Comparison of ENCODE assay signal across 8 mouse cellular contexts in genomic region chr7:145111252-145112131, GRCm38 (mm10).
A peak's percentile ranks its signal among the peaks of the same experiment; 100 is the strongest.
DNase-seq lines count a peak whose midpoint lies in the region; ATAC-seq and TF ChIP-seq lines count a peak whose summit lies in the region.

No protein-coding gene starts in this region.

- H3K27me3 ChIP-seq in CH12.LX (replicated peaks): peaks cover 12% of the 10 kb centered on the region

- TF ChIP-seq EP300 in CH12.LX (IDR thresholded peaks at IDR 0.05; ENCODE audit: low read length): no peak

- no peak overlapping the region for H3K9ac ChIP-seq in CH12.LX (ENCODE audit: insufficient read depth, low read depth)

- no peak overlapping the region for H3K4me3 ChIP-seq in CH12.LX (replicated peaks in 1 of 3; ENCODE audit: low read depth in 2 of 3, low read length in 2 of 3, poor library complexity in 1 of 3)

- no peaks in the 10 kb centered on the region for H3K79me2 ChIP-seq in CH12.LX (replicated peaks; ENCODE audit: control insufficient read depth, extremely low read depth, insufficient read depth, poor library complexity, severe bottlenecking)

- peaks cover 22 to 46% of the 10 kb centered on the region in 2 experiments for H3K4me1 ChIP-seq in CH12.LX (ENCODE audit: control insufficient read depth in 1 of 2, insufficient read depth in 2 of 2)

- H3K27ac ChIP-seq in CH12.LX (ENCODE audit: insufficient read depth, low read depth): peak overlapping the region; percentile 36; the same call in 1 of the 2 replicates

- dilution Hi-C loops in CH12.LX (cut with MboI; ENCODE audit: extremely low pct_ligation_motif_present, extremely low pct_unique_long_range_greater_than_20kb, low sequenced_read_pairs): no loop called here

- TF ChIP-seq RAD21 in CH12.LX (IDR thresholded peaks at IDR 0.05; ENCODE audit: low read depth, low read length): no peak

- TF ChIP-seq POLR2A in CH12.LX (IDR thresholded peaks at IDR 0.05; ENCODE audit: low read depth, low read length): no peak

- no peak for TF ChIP-seq CTCF in CH12.LX (conservative IDR thresholded peaks at IDR 0.05 in 1 of 2, IDR thresholded peaks at IDR 0.05 in 1 of 2; ENCODE audit: low read depth in 2 of 2, low read length in 2 of 2)

- in situ Hi-C loops in CH12.LX (cut with MboI; ENCODE audit: low pct_ligation_motif_present, low pct_unique_long_range_greater_than_20kb, low sequenced_read_pairs): no loop called here

- H3K4me2 ChIP-seq in CH12.LX (ENCODE audit: insufficient read depth, low read depth, poor library complexity, severe bottlenecking): peak overlapping the region; percentile 58

- peak; percentile 72 for ATAC-seq in inflammation-experienced regulatory T-cells, adult 6 months
- ATAC-seq in megakaryocyte, adult 5-6 weeks (ENCODE audit: poor library complexity, severe bottlenecking): peak; percentile 66
- no peak for ATAC-seq in erythroblast, adult 5-6 weeks (replicated peaks; ENCODE audit: low FRiP score, poor library complexity, severe bottlenecking)

- intact Hi-C loops in gastrocnemius, postnatal 36 days (cut with DNase I): loop anchor here (5.0 kb wide), 1 partner anchor 174 kb away; the partner anchor contains the start of gene Ccnd1
- intact Hi-C loops in left cerebral cortex, postnatal 14 days (cut with DNase I): loop anchor here (5.0 kb wide), 1 partner anchor 174 kb away; the partner anchor contains the start of gene Ccnd1

- H3K36me3 ChIP-seq in CH12.LX (replicated peaks in 1 of 2; ENCODE audit: control insufficient read depth in 1 of 2, insufficient read depth in 1 of 2, low read length in 1 of 2): no peaks in the 10 kb centered on the region

- DNase-seq in CH12.LX (ENCODE audit: extremely low read depth): no peak
- DNase-seq in brain, adult 2 months (ENCODE audit: low read depth, low spot score): peak; percentile 78
- peak; percentile 61 to 81 for DNase-seq in gastrocnemius, postnatal 36 days
- DNase-seq in left cerebral cortex, postnatal 14 days (ENCODE audit: low spot score in 2 of 2): peak; percentile 66 to 75
- DNase-seq in skeletal muscle tissue, adult 2 months (ENCODE audit: low read depth, low spot score): peak; percentile 81

- no peaks in the 10 kb centered on the region for H3K9me3 ChIP-seq in CH12.LX (replicated peaks; ENCODE audit: low read length)

TF ChIP-seq in CH12.LX, 34 proteins besides CTCF, POLR2A, EP300 and RAD21:
- TF ChIP-seq MEF2A (IDR thresholded peaks at IDR 0.05; ENCODE audit: borderline replicate concordance, low read depth, low read length) (0 out of 2 replicates have a peak, but pooled peaks have one; percentile 19), ZNF384 (IDR thresholded peaks at IDR 0.05; ENCODE audit: low read depth, low read length) (0 out of 2 replicates have a peak, but pooled peaks have one; percentile 39), CHD1 (IDR thresholded peaks at IDR 0.05; ENCODE audit: low read depth, low read length) (no peak), TBP (conservative IDR thresholded peaks at IDR 0.05; ENCODE audit: low read depth, low read length) (no peak), ETS1 (conservative IDR thresholded peaks at IDR 0.05; ENCODE audit: low read depth, low read length) (peak; percentile 10; the same call in 1 of the 2 replicates), ZMIZ1 (IDR thresholded peaks at IDR 0.05; ENCODE audit: low read depth, low read length) (no peak), ZKSCAN1 (IDR thresholded peaks at IDR 0.05; ENCODE audit: borderline replicate concordance, low read depth, low read length) (no peak), MAFK (IDR thresholded peaks at IDR 0.05; ENCODE audit: insufficient replicate concordance, low read length) (no peak), IRF4 (IDR thresholded peaks at IDR 0.05; ENCODE audit: low read depth, low read length) (no peak), GABPA (IDR thresholded peaks at IDR 0.05; ENCODE audit: insufficient replicate concordance, low read depth, low read length) (no peak)
